In genomic region chr19:12170062-12170599, GRCm38 (mm10) we compare ENCODE assay signal across 23 mouse cellular contexts. TPM values are rescaled to one million over a fixed set of nuclear protein-coding genes. Genes with fewer than 3 reads are reported as not detected.
"Had no signal": no experiment of that assay in that cellular context is flagged by ENCODE, and none has a peak within 500 bp of the region (broad histone marks: within the 10 kb centered on the region; RNA-seq: fewer than 3 reads in every experiment).

Olfr1555-ps1 (minus strand) TSS chr19:12170112.

RNA-seq across cellular contexts. Expression of gene Olfr1555-ps1, which starts in this region (rescaled TPM):
- polyA plus RNA-seq: heart, embryonic 10.5 days; heart, embryonic 11.5 days; heart, embryonic 12.5 days; heart, embryonic 13.5 days; heart, embryonic 14.5 days; heart, embryonic 15.5 days; heart, embryonic 16.5 days; heart, postnatal 0 days; hindbrain, embryonic 10.5 days; hindbrain, embryonic 11.5 days; hindbrain, embryonic 12.5 days; hindbrain, embryonic 13.5 days; hindbrain, embryonic 14.5 days; hindbrain, embryonic 15.5 days; hindbrain, embryonic 16.5 days; hindbrain, postnatal 0 days; intestine, postnatal 0 days; kidney, adult 2 months; kidney, embryonic 14.5 days; kidney, embryonic 15.5 days; kidney, embryonic 16.5 days; kidney, postnatal 0 days; large intestine, adult 2 months had no signal
